Mouse (Mus musculus) layer of hippocampus, adult 18-20 months (tissue): Measurements from ENCODE around the gene Avpr1b. TPM values are rescaled to one million over a fixed set of nuclear protein-coding genes. Genes with fewer than 3 reads are reported as not detected.

Source experiments
- DNase-seq, 2 experiments: peaks; one replicate each; pipeline ENCODE4 v3.0.0; 2022; ENCODE audit warnings: low spot score in 2 of 2
- long read RNA-seq: library from polyadenylated mRNA; stranded (forward); transcript quantifications from one replicate; pipeline ENCODE4 v2.0.0, GENCODE M21; 2021
- total RNA-seq, 2 experiments: library from RNA; stranded (reverse); gene quantifications; 2 replicates each; pipeline ENCODE4 v1.2.3; 2021

The Avpr1b gene
- total RNA-seq: under 1 TPM; 0.35 to 0.51 TPM
- long read RNA-seq, full-length matches to known transcripts: 1 of 1 reads
- long read RNA-seq, partial matches to known transcripts: 0 of 1 reads
- long read RNA-seq, other reads (novel, unspliced or antisense): 0 of 1 reads

DNA sequence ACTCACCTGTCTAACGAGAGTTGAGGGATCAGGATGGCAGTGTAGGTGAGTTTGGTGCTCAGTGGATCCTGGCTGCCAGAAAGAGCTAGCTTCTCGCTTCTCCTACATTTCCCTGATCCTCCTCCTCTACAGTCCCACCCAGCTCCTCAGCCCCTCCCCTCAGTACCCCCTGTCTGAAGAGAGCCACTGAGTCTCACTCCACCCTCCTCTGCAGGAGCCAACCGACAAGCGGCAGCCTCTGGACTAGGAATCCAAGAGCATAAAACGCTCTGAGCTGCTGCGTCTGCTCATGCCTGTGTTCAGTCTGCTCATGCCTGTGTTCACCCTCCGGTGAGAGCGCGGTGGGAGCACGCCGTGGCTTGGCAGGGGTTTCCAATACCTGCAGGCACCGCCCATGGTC lies at the start of gene Avpr1b:
Avpr1b (plus strand) TSS at position 335 of the 400 bp plus-strand sequence.
- no peak for DNase-seq

DNA sequence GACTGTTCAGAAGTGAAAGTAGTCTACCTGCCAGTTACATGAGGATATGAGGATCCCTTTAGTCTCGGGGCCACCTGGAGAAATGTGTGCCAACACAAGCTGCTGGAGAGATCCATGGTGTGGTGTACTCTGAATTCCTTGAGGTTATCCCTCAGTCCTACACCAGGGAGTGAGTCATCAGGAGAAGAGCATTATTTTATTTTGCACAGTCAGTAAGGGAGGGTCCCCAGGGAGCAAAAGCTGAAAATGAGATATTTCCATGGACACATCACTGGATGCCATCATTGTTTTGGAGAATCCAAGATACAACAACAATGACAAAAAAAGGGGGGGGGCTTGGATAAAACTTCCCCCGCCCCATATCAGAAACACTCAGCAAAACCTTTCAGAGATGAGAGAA lies 47.1 kb upstream of the Avpr1b start:
- no peak for DNase-seq

DNA sequence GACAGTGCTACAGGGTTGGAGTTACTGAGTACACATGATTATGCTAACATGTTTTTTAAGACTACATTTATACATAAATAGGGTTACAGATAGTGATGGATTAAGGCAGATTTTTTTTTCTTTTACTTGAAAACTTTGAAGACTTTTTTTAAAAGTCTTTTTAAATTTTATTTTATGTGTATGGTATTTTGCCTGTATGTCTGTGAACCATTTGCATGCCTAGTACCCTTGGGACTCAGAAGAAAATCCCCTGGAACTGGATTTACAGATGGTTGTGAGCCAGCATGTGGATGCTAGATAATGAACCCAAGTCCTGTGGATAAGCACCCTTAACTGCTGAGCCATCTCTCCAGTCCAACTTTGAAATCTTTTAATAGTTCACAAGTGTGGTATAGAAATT lies 45.6 kb upstream of the Avpr1b start:
- no peak for DNase-seq

DNA sequence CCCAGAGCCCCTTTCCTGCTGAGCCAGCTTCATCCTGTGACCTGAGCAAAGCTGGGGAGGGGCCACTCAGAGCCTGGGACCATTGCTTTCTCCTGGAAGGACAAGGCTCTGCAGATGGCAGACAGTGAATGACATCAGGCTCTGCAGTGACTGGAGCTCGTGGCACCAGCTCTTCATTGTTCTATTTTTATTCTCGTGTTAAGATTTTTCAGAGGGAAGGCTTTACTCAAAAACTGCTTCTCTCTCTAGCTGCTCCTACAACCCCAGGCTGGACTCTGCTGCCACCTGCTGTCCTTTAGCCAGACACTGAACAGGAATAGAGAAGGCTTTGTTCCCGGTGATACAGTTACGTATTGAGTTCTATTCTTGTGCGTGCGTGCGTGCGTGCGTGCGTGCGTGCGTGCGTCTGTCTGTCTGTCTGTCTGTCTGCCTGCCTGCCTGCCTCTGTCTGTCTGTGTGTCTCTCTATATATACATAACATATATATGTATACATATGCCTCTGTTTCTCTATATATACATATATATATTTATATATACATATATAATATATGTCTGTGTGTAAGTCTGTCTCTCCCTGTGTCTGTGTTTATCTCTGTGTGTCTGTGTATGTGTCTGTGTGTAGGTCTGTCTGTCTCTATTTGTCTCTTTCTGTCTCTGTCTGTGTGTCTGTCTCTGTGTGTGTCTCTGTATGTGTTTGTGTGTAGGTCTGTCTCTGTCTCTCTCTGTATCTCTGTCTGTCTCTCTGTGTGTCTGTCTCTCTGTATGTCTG lies 43.8 kb upstream of the Avpr1b start:
- DNase-seq: peak; percentile 67 to 90

GRCm38 (mm10) chr1:131560500-131560899 lies 38.5 kb upstream of the Avpr1b start:
- DNase-seq: no peak

- DNase-seq: no peak
These were observed 37.0 kb upstream of the Avpr1b start for GRCm38 (mm10) chr1:131562081-131562480.

- DNase-seq: peak in 1 of 2 experiments; percentile 27
These were observed 33.0 kb upstream of the Avpr1b start for GRCm38 (mm10) chr1:131566056-131566455.

DNA sequence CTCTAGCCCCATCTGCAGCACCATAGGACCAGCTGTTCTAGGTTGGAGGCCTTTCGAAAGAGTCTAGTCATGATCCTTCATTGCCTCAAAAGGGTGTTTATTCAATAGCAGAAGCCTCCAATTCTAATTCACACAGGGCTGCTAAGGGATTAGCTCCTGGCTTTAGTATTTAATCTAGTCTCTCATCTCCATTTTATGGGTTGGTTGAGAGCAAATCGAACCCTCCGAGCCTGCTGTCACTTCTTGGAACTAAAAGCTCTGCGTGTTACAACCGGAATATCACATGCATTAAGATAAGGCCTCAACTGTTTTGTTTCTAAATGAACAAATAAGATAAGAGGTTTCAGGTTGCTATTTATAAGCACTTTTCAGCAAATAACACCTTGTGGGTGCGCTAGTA lies 29.3 kb upstream of the Avpr1b start:
- no peak for DNase-seq

- no peak for DNase-seq
These were observed 28.6 kb upstream of the Avpr1b start for GRCm38 (mm10) chr1:131570391-131570790.

GRCm38 (mm10) chr1:131573721-131574120 lies 25.3 kb upstream of the Avpr1b start:
- DNase-seq: no peak

DNA sequence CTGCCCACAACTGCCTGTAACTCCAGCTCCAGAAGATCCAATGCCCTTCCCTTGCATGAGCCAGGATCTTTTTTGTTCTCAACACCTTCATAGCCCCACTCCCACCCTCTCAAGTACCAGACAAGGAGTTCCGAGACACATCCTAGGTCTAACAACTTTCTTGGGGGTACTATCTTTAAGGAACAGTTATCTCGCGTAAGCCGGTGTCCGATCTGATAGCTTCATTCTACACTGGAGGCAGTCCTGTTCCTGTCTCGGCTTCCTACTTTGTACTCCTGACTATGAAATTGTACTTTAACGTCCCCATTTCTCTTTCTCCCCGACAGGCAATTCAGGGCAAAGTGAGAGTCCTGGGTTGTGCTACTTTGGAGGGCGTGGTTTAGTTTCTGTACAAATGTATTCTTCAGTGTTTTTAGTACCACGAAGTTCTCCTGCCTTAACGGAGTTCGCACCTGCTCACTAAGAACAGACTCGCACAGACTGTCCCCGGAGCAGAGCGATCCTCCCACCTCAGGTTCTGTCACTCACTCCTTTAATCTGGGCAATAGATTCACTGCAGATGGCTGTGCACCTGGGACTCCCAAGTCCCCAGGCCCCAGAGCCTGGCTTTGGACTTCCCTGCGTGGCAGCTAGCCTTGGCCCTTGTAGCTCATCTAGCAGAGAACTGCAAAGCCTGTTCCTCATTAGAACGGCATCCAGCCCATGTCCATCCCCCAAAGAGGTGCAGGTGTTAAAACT lies 19.9 kb upstream of the Avpr1b start:
- DNase-seq: peak in 1 of 2 experiments; percentile 37

GRCm38 (mm10) chr1:131580389-131580788 lies 18.6 kb upstream of the Avpr1b start:
- DNase-seq: no peak

DNA sequence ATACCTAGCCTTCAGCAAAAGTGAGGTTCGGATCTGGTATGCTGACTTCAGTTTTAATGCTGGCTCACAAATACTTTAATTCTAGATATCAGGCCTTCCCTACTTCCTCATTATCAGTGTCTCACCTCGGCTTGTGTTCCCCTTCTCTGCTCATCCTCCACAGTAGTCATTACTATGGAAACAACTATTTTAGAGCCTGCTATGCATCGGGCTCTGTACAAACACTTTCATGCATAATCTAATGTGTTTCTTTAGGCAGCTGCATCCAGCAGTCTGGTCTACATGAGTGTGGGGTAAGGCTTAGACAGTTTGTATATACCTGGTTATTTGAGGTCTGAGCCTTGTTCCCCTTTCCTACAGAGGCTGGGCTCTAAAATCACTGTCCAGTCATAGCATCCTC lies 15.4 kb upstream of the Avpr1b start:
- no peak for DNase-seq

- DNase-seq: peak; percentile 63 to 88
These were observed 12.2 kb upstream of the Avpr1b start for GRCm38 (mm10) chr1:131586836-131587235.

DNA sequence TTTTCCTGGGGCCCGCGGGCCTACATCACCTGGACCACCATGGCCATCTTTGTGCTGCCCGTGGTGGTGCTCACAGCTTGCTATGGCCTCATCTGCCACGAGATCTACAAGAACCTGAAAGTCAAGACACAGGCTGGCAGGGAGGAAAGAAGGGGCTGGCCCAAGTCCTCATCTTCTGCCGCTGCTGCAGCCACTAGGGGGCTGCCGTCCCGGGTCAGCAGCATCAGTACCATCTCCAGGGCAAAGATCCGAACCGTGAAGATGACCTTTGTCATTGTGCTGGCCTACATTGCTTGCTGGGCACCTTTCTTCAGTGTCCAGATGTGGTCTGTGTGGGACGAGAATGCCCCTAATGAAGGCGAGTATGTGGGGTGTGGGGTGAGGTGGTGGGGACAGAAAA lies 1.3 kb downstream of the Avpr1b start:
- no peak for DNase-seq

DNA sequence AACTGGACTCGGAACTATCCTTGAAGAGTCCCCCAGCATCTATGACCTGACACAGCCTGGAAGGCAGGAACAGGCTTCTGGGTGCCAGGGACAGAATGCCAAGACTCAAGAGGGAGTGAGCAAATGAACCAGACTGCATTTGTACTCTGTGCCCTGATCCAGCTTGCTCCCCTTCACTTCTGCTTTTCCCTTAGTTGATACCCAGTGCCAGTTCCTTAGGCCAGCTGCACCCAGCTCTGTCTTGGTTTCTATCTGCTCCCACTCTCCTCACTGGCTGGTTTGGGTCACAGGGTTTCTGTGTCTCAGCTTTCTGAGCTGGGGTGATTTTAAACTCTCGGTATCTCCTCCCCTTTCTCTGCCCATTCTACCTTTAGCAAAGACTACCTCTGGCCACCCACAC lies 7.7 kb downstream of the Avpr1b start:
- no peak for DNase-seq

DNA sequence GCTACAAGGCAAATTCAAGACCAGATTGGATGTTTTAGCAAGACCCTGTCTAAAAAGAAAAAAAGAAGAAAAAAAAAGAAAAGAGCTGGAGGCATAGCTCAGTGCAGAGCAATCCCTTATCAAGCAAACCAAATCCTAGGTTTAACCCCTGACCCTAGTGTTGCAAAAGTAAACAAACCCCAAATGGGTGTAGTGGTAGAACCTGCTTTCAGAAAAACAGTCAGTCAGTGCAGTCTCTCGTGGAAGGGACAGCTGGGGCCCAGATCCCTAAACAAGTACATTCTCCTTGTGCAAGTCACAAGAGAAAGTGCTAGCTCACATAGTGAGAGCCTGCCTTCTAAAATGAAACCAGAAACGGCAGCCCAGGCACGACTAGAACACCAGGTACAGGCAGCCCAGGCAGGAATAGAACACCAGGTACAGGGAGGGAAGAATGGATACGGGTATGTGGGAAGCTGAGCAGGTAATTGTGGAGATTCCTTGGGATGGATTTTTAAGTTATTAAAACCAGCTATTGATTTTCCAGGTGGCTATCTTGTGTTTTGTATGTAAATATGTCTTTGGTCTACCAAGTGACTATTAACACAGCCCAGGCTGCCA lies 13.6 kb downstream of the Avpr1b start:
- DNase-seq: no peak

DNA sequence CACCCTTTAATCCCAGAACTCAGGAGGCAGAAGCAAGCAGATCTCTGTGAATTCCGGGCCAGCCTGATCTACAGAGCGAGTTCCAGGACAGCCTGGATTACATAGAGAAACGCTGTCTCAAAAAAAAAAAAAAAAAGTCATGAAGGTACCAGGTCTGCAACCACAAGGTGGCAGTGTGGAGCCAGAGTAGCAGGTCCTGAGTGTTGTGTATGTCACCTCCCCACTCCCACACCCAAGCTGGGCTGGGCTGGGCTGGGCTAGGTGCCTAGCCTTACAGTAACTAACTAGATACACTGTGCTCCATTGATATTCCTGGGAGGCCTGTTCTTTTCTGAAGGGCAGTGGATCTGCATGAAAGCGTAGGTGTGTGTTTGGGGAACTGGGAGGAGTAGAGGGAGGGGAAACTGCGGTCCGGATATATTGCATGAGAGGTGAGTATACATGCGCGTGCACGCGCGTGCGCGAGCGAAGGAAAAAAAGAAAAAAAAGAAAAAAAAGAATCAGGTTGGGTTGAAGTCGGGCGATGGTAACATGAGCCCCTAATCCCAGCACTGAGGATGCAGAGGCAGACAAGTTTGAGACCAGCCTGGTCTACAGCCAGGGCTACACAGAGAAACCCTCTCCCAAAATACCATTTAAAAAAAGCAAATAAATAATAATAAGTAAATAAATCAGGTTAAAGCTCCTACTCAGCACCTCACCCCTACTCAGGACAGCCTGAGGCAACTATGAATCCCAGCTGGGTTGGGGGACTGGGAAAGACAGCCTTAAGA lies 14.5 kb downstream of the Avpr1b start:
- peak; percentile 48 to 72 for DNase-seq

DNA sequence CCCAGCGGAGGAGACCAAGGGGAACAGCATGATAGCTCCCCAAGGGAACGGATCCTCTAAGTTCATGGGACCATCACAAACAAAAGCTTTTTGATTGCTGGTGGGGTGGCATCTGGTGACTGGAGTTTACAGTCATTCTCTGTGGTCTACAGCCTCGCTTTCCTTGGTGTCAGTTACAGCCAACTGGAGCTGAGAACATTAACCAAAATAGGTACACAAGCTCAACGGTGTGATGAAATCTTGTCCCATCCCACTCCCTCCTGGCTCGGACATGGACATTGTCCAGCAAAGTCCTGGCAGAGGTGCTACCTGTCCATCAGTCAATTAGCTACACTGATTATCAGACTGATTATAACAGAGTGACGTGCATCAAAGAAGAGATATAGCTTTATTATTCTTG lies 15.6 kb downstream of the Avpr1b start:
- no peak for DNase-seq

DNA sequence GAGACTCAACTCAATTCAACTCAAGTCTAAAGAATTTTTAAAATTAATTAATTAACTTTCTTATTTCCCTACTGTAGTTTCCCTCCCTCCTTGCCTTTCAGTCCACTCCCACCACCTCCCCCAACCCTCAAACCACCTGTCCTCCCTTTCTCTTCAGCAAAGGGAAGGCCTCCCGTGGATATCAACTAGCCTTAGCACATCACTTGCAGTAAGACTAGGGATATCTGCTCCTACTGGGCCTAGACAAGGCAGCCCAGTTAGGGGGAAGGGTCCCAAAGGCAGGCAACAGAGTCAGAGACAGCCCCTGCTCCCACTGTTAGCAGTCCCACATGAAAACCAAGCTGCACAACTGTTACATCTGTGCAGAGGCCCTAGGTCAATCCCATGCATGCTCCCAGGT lies 17.1 kb downstream of the Avpr1b start:
- no peak for DNase-seq

- no peak for DNase-seq
These were observed 17.6 kb downstream of the Avpr1b start for GRCm38 (mm10) chr1:131616546-131617220.
